Mouse (Mus musculus) right cerebral cortex, postnatal 25 days (tissue): ENCODE measurements around the gene Vmn1r115.
"Not testable (repeated sequence)": the region's sequence is repeated elsewhere in the genome, so short reads cannot be mapped to it uniquely, and the experiment has no call there.

Experiments
- DNase-seq: peaks from one replicate; pipeline ENCODE4 v3.0.0; 2022

Gene Vmn1r115

DNA sequence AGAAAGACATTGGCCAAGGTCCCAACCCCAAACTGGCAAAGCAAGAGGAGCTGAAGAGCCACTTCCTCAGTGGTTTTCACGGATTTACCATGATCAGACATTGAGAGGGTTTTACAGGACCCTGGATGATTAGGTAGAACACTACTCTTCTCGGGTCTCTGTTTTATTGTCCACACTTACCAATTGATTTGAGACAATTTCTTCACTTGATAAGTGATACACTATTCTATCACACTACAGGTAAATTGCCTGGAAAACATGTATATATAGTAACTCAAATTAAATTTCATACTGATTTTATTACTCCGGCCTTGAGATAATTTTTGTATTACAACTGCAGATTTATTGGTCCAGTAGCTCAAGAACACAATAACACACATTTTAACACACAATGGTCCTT is at the start of gene Vmn1r115:
Vmn1r115 (minus strand) TSS at position 101 of the 400 bp plus-strand sequence.
- not testable (repeated sequence) for DNase-seq

DNA sequence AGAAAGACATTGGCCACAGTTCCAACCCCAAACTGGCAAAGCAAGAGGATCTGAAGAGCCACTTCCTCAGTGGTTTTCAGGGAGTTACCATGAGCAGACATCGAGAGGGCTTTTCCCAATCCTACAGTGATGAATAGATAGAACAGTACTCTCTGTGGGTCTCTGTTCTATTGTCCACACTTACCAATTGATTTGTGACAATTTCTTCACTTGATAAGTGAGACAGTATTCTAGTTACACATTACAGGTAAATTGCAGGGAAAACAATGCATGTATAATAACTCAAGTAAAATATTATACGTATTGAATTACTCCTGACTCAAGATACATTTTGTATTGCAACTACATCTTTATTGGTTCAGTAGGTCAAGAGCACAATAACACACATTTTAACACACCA is 39.2 kb upstream of the Vmn1r115 start, which contains the start of gene Vmn1r117:
Vmn1r117 (minus strand) TSS at position 101 of the 400 bp plus-strand sequence.
- not testable (repeated sequence) for DNase-seq

DNA sequence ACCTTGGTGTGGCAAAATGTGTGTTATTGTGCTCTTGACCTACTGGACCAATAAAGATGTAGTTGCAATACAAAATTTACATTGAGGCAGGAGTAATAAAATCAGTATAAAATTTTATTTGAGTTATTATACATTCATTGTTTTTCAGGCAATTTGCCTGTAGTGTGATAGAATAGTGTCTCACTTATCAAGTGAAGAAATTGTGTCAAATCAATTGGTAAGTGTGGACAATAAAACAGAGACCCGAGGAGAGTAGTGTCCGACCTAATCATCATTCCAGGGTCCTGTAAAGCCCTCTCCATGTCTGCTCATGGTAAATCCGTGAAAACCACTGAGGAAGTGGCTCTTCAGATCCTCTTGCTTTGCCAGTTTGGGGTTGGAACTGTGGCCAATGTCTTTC is 27.2 kb upstream of the Vmn1r115 start, which contains the start of gene Vmn1r116:
Vmn1r116 (plus strand) TSS at position 301 of the 400 bp plus-strand sequence.
- DNase-seq: not testable (repeated sequence)

DNA sequence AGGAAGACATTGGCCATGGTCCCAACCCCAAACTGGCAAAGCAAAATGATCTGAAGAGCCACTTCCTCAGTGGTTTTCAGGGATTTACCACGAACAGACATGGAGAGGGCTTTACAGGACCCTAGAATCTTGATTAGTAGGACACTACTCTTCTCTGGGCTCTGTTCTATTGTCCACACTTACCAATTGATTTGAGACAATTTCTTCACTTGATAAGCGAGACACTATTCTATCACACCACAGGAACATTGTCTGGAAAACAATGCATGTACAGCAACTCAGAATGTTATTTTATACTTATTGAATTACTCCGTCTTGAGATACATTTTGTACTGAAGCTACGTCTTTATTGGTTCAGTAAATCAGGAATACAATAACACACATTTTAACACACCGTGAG is 32.7 kb downstream of the Vmn1r115 start, which contains the start of gene Vmn1r114:
Vmn1r114 (minus strand) TSS at position 101 of the 400 bp plus-strand sequence.
- not testable (repeated sequence) for DNase-seq
